13 mouse cellular contexts compared by ENCODE assay signal in genomic region chr2:60384763-60385085, GRCm38 (mm10). TPM values are rescaled to one million over a fixed set of nuclear protein-coding genes. Genes with fewer than 3 reads are reported as not detected.
DNase-seq lines count a peak whose midpoint lies in the region; ATAC-seq and TF ChIP-seq lines count a peak whose summit lies in the region.
"Had no signal": no experiment of that assay in that cellular context is flagged by ENCODE, and none has a peak within 500 bp of the region (broad histone marks: within the 10 kb centered on the region; RNA-seq: fewer than 3 reads in every experiment).

No protein-coding gene starts in this region.

- H3K4me3 ChIP-seq in CH12.LX (replicated peaks in 1 of 3; ENCODE audit: low read depth in 2 of 3, low read length in 2 of 3, poor library complexity in 1 of 3), result no peak overlapping the region
- H3K4me3 ChIP-seq in heart, embryonic 16.5 days (ENCODE audit: low read length), result no peak overlapping the region
- no peak overlapping the region for H3K4me3 ChIP-seq in lung, embryonic 15.5 days
- H3K4me3 ChIP-seq in forebrain, embryonic 10.5 days, result no peak overlapping the region
- H3K4me3 ChIP-seq: erythroblast, embryonic 14.5 days; midbrain, embryonic 12.5 days had no signal

- in situ Hi-C loops in CH12.LX (cut with MboI; ENCODE audit: low pct_ligation_motif_present, low pct_unique_long_range_greater_than_20kb, low sequenced_read_pairs), result no loop called here

- no peak overlapping the region for H3K9ac ChIP-seq in CH12.LX (ENCODE audit: insufficient read depth, low read depth)
- no peak overlapping the region; the same call in 1 of the 2 replicates for H3K9ac ChIP-seq in heart, embryonic 16.5 days (ENCODE audit: low read length)
- no peak overlapping the region for H3K9ac ChIP-seq in lung, embryonic 15.5 days
- H3K9ac ChIP-seq: midbrain, embryonic 12.5 days had no signal

- dilution Hi-C loops in CH12.LX (cut with MboI; ENCODE audit: extremely low pct_ligation_motif_present, extremely low pct_unique_long_range_greater_than_20kb, low sequenced_read_pairs), result no loop called here

- H3K79me2 ChIP-seq in CH12.LX (replicated peaks; ENCODE audit: control insufficient read depth, extremely low read depth, insufficient read depth, poor library complexity, severe bottlenecking), result peaks cover 5% of the 10 kb centered on the region; the same call in 1 of the 2 replicates

- H3K27ac ChIP-seq in CH12.LX (ENCODE audit: insufficient read depth, low read depth), result no peak overlapping the region
- peak overlapping the region; percentile 48; the same call in 1 of the 2 replicates for H3K27ac ChIP-seq in heart, embryonic 16.5 days (ENCODE audit: low read length)
- 0 out of 2 replicates have a peak overlapping the region, but pooled peaks have one; percentile 15 for H3K27ac ChIP-seq in lung, embryonic 15.5 days
- no peak overlapping the region for H3K27ac ChIP-seq in forebrain, embryonic 10.5 days
- H3K27ac ChIP-seq: kidney, postnatal 0 days; midbrain, embryonic 12.5 days had no signal

- H3K27me3 ChIP-seq in CH12.LX (replicated peaks), result peaks cover 3% of the 10 kb centered on the region
- no peaks in the 10 kb centered on the region for H3K27me3 ChIP-seq in heart, embryonic 16.5 days (ENCODE audit: control insufficient read depth, insufficient read depth, low read length)
- H3K27me3 ChIP-seq in lung, embryonic 15.5 days, result no peaks in the 10 kb centered on the region; the same call in 1 of the 2 replicates
- H3K27me3 ChIP-seq in forebrain, embryonic 10.5 days (ENCODE audit: poor library complexity, severe bottlenecking), result peaks cover 47% of the 10 kb centered on the region

- no peaks in the 10 kb centered on the region for H3K9me3 ChIP-seq in CH12.LX (replicated peaks; ENCODE audit: low read length)
- no peaks in the 10 kb centered on the region for H3K9me3 ChIP-seq in heart, embryonic 16.5 days (replicated peaks; ENCODE audit: control insufficient read depth, low read length)
- no peaks in the 10 kb centered on the region for H3K9me3 ChIP-seq in lung, embryonic 15.5 days
- H3K9me3 ChIP-seq in forebrain, embryonic 10.5 days, result no peaks in the 10 kb centered on the region
- H3K9me3 ChIP-seq: midbrain, embryonic 12.5 days had no signal

- peaks cover 6 to 10% of the 10 kb centered on the region in 2 experiments for H3K4me1 ChIP-seq in CH12.LX (ENCODE audit: control insufficient read depth in 1 of 2, insufficient read depth in 2 of 2)
- peaks cover 9% of the 10 kb centered on the region for H3K4me1 ChIP-seq in heart, embryonic 16.5 days (ENCODE audit: control insufficient read depth, insufficient read depth, low read length)
- peaks cover 12% of the 10 kb centered on the region; the same call in 1 of the 2 replicates for H3K4me1 ChIP-seq in lung, embryonic 15.5 days
- peaks cover 16% of the 10 kb centered on the region for H3K4me1 ChIP-seq in forebrain, embryonic 10.5 days

- no peak for TF ChIP-seq EP300 in CH12.LX (IDR thresholded peaks at IDR 0.05; ENCODE audit: low read length)

- peaks cover 0 to 3% of the 10 kb centered on the region in 2 experiments for H3K36me3 ChIP-seq in CH12.LX (replicated peaks in 1 of 2; ENCODE audit: control insufficient read depth in 1 of 2, insufficient read depth in 1 of 2, low read length in 1 of 2)
- no peaks in the 10 kb centered on the region for H3K36me3 ChIP-seq in heart, embryonic 16.5 days (ENCODE audit: control insufficient read depth, insufficient read depth)
- H3K36me3 ChIP-seq in lung, embryonic 15.5 days, result no peaks in the 10 kb centered on the region
- H3K36me3 ChIP-seq in forebrain, embryonic 10.5 days (replicated peaks), result no peaks in the 10 kb centered on the region
- H3K36me3 ChIP-seq: midbrain, embryonic 12.5 days had no signal

- ATAC-seq in heart, embryonic 16.5 days (replicated peaks; ENCODE audit: extremely low read depth, insufficient read depth, low FRiP score), result peak; percentile 64
- ATAC-seq in lung, embryonic 15.5 days (ENCODE audit: borderline replicate concordance, extremely low read depth, low FRiP score, low TSS enrichment), result no peak
- ATAC-seq in megakaryocyte progenitor cell, adult 5-6 weeks (replicated peaks; ENCODE audit: poor library complexity), result no peak

- no peak for TF ChIP-seq RAD21 in CH12.LX (IDR thresholded peaks at IDR 0.05; ENCODE audit: low read depth, low read length)

- TF ChIP-seq CTCF in CH12.LX (conservative IDR thresholded peaks at IDR 0.05 in 1 of 2, IDR thresholded peaks at IDR 0.05 in 1 of 2; ENCODE audit: low read depth in 2 of 2, low read length in 2 of 2), result no peak

- TF ChIP-seq POLR2A in CH12.LX (IDR thresholded peaks at IDR 0.05; ENCODE audit: low read depth, low read length), result no peak

- DNase-seq in adrenal gland, postnatal 14 days, result peak; percentile 9
- no peak for DNase-seq in adrenal gland, adult 18-20 months (ENCODE audit: low spot score in 2 of 2)
- DNase-seq in CH12.LX (ENCODE audit: extremely low read depth), result no peak
- no peak for DNase-seq in forebrain, embryonic 10.5 days (ENCODE audit: extremely low spot score, low spot score)
- DNase-seq in right cerebral cortex, adult 2 months (ENCODE audit: low spot score in 2 of 2), result no peak
- DNase-seq: cerebellum, adult 9-11 months; gastrocnemius, postnatal 25 days had no signal

- H3K4me2 ChIP-seq in CH12.LX (ENCODE audit: insufficient read depth, low read depth, poor library complexity, severe bottlenecking), result peak overlapping the region; percentile 9
- H3K4me2 ChIP-seq in heart, embryonic 16.5 days (ENCODE audit: low read depth, low read length), result no peak overlapping the region
- no peak overlapping the region for H3K4me2 ChIP-seq in lung, embryonic 15.5 days
- H3K4me2 ChIP-seq: midbrain, embryonic 12.5 days had no signal

TF ChIP-seq in CH12.LX, 34 proteins besides CTCF, POLR2A, EP300 and RAD21:
- no peak for TF ChIP-seq MAZ (IDR thresholded peaks at IDR 0.05; ENCODE audit: low read depth, low read length)
- no peak for TF ChIP-seq NRF1 (IDR thresholded peaks at IDR 0.05; ENCODE audit: low read depth, low read length)
- TF ChIP-seq ZNF384 (IDR thresholded peaks at IDR 0.05; ENCODE audit: low read depth, low read length), result no peak
- TF ChIP-seq MYC (IDR thresholded peaks at IDR 0.05; ENCODE audit: low read depth, low read length), result no peak
- TF ChIP-seq ZC3H11A (IDR thresholded peaks at IDR 0.05; ENCODE audit: low read depth, low read length), result no peak
- TF ChIP-seq USF1 (IDR thresholded peaks at IDR 0.05; ENCODE audit: low read depth, low read length), result no peak
- TF ChIP-seq MAFK (IDR thresholded peaks at IDR 0.05; ENCODE audit: insufficient replicate concordance, low read length), result no peak
- no peak for TF ChIP-seq JUND (conservative IDR thresholded peaks at IDR 0.05; ENCODE audit: low read depth, low read length)

RNA-seq across cellular contexts. Expression of gene Ly75, which starts 1.6 kb away (rescaled TPM):
- total RNA-seq in adrenal gland, postnatal 14 days (2021), result 1.1 and 1.7 TPM in 2 replicates
- 1 to 10 TPM in 1 of 2 experiments, under 1 TPM in 1; 0.90 to 1.5 TPM for total RNA-seq in adrenal gland, adult 18-20 months (2021)
- 18.8 and 32.2 TPM in 2 replicates for total RNA-seq in CH12.LX (2012; rRNA removed)
- total RNA-seq in CH12.LX (2014; rRNA removed), result 13.8 and 14.5 TPM in 2 replicates
- 10.1 and 10.6 TPM in 2 replicates for polyA plus RNA-seq in CH12.LX (2012; ENCODE audit: insufficient read length, low read depth)
- polyA plus RNA-seq in heart, embryonic 16.5 days (2015; fragmentation: Nextera tagmentation; extraction: Ambion mirVana), result 3.2 and 5.0 TPM in 2 replicates
- 2.1 and 3.5 TPM in 2 replicates for polyA plus RNA-seq in lung, embryonic 15.5 days (2015; fragmentation: Nextera tagmentation; extraction: Ambion mirVana)
- polyA plus RNA-seq in forebrain, embryonic 10.5 days (2016; fragmentation: Nextera tagmentation; extraction: Ambion mirVana), result 3.7 and 3.9 TPM in 2 replicates
- 2.5 and 3.4 TPM in 2 replicates for total RNA-seq in megakaryocyte progenitor cell, adult 5-6 weeks (2015)
- 4.4 and 4.5 TPM in 2 replicates for total RNA-seq in megakaryocyte progenitor cell, adult 5-6 weeks (2017)
- polyA plus RNA-seq: erythroblast, embryonic 14.5 days had no signal

Comparison
In these comparisons a context has a peak if more than half of its experiments do, and no peak if none do; other contexts are left out.
1. H3K27ac ChIP-seq: peak in heart, embryonic 16.5 days (single experiment) and lung, embryonic 15.5 days (single experiment); none in CH12.LX (single experiment) and forebrain, embryonic 10.5 days (single experiment).